Mouse (Mus musculus) megakaryocyte-erythroid progenitor cell, adult 5-6 weeks (primary cell): ENCODE results near the gene Slc23a4. TPM values are rescaled to one million over a fixed set of nuclear protein-coding genes. Genes with fewer than 3 reads are reported as not detected.

Source experiments
- ATAC-seq: replicated peaks from 2 replicates; pipeline ENCODE4 v1.8.0; 2016; ENCODE audit warnings: mild to moderate bottlenecking, inconsistent platforms; ENCODE audit not compliant: severe bottlenecking, poor library complexity, low FRiP score, low TSS enrichment
- total RNA-seq, 2 experiments: library from RNA; stranded (forward) in 1 of 2; stranded (reverse) in 1 of 2; fragments of 200-1000, 215-1000 nt in 1 of 2; fragments of >200 nt in 1 of 2; fragmentation: Nextera tagmentation in 1 of 2; gene quantifications; 2 replicates each; pipeline ENCODE4 v1.2.3; 2014 to 2017

The Slc23a4 gene
- total RNA-seq, 2 experiments from 2014 or later: 1.3 TPM; not detected in 1

GRCm38 (mm10) chr6:34896168-34896780, 91.9 kb downstream of the Slc23a4 start:
- ATAC-seq: no peak

DNA sequence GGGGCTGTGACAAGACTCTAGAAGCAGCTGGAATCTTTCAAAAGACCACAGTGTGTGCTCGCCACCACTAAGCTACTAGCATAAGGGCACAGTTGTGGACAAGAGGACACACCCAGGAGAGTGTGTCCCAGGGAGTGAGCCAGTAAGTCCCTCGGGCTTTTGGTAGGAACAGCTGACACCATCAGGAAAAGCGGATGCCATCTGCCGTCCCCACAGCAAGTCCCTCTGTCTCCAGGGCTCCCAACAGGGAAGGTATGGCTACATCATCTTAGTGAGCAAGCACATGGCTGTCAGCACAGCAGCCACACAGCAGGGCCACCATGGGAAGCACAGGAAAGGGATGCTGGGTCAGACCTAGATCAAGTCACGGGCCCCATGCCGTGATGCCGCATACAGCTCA, 92.6 kb downstream of the Slc23a4 start:
- ATAC-seq: no peak

Other genes starting within 250 kb of the Slc23a4 start
- 4.5 and 7.0 TPM in 2 replicates for gene Agbl3, start 208.0 kb downstream of the Slc23a4 start, total RNA-seq (2014; fragmentation: Nextera tagmentation)
- gene Agbl3, start 208.0 kb downstream of the Slc23a4 start, total RNA-seq (2017): 5.5 and 8.9 TPM in 2 replicates
- gene Tmem140, start 125.3 kb downstream of the Slc23a4 start, total RNA-seq (2014; fragmentation: Nextera tagmentation): 1.8 and 1.9 TPM in 2 replicates
- 2.2 and 3.7 TPM in 2 replicates for gene Tmem140, start 125.3 kb downstream of the Slc23a4 start, total RNA-seq (2017)
- gene Cyren, start 110.3 kb downstream of the Slc23a4 start, total RNA-seq (2014; fragmentation: Nextera tagmentation): 12.3 and 27.8 TPM in 2 replicates
- gene Cyren, start 110.3 kb downstream of the Slc23a4 start, total RNA-seq (2017): 5.6 and 8.5 TPM in 2 replicates
- gene Wdr91, start 77.5 kb downstream of the Slc23a4 start, total RNA-seq (2014; fragmentation: Nextera tagmentation): 19.9 and 24.4 TPM in 2 replicates
- gene Wdr91, start 77.5 kb downstream of the Slc23a4 start, total RNA-seq (2017): 24.4 and 37.8 TPM in 2 replicates
- not detected in 2 replicates for gene Stra8, start 68.2 kb downstream of the Slc23a4 start, total RNA-seq (2014; fragmentation: Nextera tagmentation)
- gene Stra8, start 68.2 kb downstream of the Slc23a4 start, total RNA-seq (2017): not detected in 2 replicates
- gene Cnot4, start 145.3 kb upstream of the Slc23a4 start, total RNA-seq (2014; fragmentation: Nextera tagmentation): 52.1 and 64.5 TPM in 2 replicates
- gene Cnot4, start 145.3 kb upstream of the Slc23a4 start, total RNA-seq (2017): 27.9 and 34.1 TPM in 2 replicates
- gene Nup205, start 189.0 kb upstream of the Slc23a4 start, total RNA-seq (2014; fragmentation: Nextera tagmentation): 73.9 and 113 TPM in 2 replicates
- 100 and 110 TPM in 2 replicates for gene Nup205, start 189.0 kb upstream of the Slc23a4 start, total RNA-seq (2017)